Mouse (Mus musculus) intestine, postnatal 0 days (tissue): ENCODE measurements at regions not wholly inside any gene's neighbourhood (a gene's known extent, or its start where the extent isn't known, plus 50 kb on each side); places are given as distances from the start of the nearest gene placed in this dataset.
"Not testable (repeated sequence)": the region's sequence is repeated elsewhere in the genome, so short reads cannot be mapped to it uniquely, and the experiment has no call there.

ENCODE experiments used
- ATAC-seq: fragments of 200-750 bp; cut with Nextera tagmentation; 2 replicates; pipeline ENCODE4 v1.8.0; 2017; ENCODE audit warnings: mild to moderate bottlenecking, moderate TSS enrichment, moderate library complexity
- H3K27ac ChIP-seq: fragments of 300-500 bp; sonication (generic); 2 replicates; pipeline ENCODE4 v1.5.1; 2014; ENCODE audit warnings: mild to moderate bottlenecking, low read depth, low read length, moderate library complexity
- H3K27me3 ChIP-seq: fragments of 300-500 bp; sonication (generic); replicated peaks from 2 replicates; pipeline ENCODE4 v1.6.1; 2014; ENCODE audit warnings: low read length, mixed read lengths; ENCODE audit not compliant: control insufficient read depth, insufficient read depth
- H3K36me3 ChIP-seq: fragments of 300-500 bp; sonication (generic); 2 replicates; pipeline ENCODE4 v1.6.1; 2014; ENCODE audit warnings: mild to moderate bottlenecking, moderate library complexity; ENCODE audit not compliant: control insufficient read depth, insufficient read depth
- H3K4me1 ChIP-seq: fragments of 300-500 bp; sonication (generic); replicated peaks from 2 replicates; pipeline ENCODE4 v1.6.1; 2014; ENCODE audit warnings: antibody characterized with exemption, low read length, mixed read lengths; ENCODE audit not compliant: control insufficient read depth, insufficient read depth
- H3K4me2 ChIP-seq: fragments of 300-500 bp; sonication (generic); replicated peaks from 2 replicates; pipeline ENCODE4 v1.6.1; 2014; ENCODE audit warnings: low read depth, mild to moderate bottlenecking, moderate library complexity
- H3K4me3 ChIP-seq: fragments of 300-500 bp; sonication (generic); 2 replicates; pipeline ENCODE4 v1.5.1; 2014; ENCODE audit warnings: low read depth, low read length
- H3K9ac ChIP-seq: fragments of 300-500 bp; sonication (generic); 2 replicates; pipeline ENCODE4 v1.6.1; 2014; ENCODE audit warnings: mild to moderate bottlenecking, low read depth, low read length
- H3K9me3 ChIP-seq: fragments of 300-500 bp; sonication (generic); 2 replicates; pipeline ENCODE4 v1.6.1; 2016; ENCODE audit warnings: mixed run types; ENCODE audit not compliant: control insufficient read depth
- CTCF ChIP-seq: sonication (generic); IDR thresholded peaks from 2 replicates; pipeline ENCODE4 v1.5.1; 2016; ENCODE audit warnings: low read depth, mild to moderate bottlenecking, control low read depth, antibody characterized with exemption, moderate library complexity
- WGBS: fragments of 180-500 bp; shearing (Covaris S2); extraction: QIAGEN DNeasy Blood & Tissue Kit; methylation state at CpG from one replicate; pipeline ENCODE4 v1.1.7; 2014; 5-methylcytosine and 5-hydroxymethylcytosine counted together

DNA sequence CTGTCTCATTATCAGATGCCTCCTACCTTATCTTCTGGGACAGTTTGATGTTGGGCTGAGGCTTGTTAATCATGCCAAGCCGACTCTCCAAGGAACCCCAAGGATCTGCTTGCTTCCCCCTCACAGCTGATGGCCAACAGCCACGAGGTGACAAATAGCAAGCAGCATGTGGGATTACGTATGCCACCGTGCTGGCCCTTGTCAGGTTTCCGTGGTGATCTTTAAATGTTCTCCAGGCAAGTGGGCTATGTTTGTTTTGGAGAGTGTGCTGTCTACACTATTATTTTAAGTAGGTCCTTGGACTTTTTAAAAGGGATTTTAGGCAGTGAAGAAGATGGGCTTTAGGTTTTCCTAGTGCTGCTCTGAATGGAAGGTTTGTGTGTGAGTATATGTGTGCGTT lies 149.8 kb downstream of the Mterf1b start:
- Histone ChIP-seq H3K9ac (no peak overlapping the region), H3K4me1 (no peaks in the 10 kb centered on the region), H3K36me3 (no peaks in the 10 kb centered on the region), H3K9me3 (no peaks in the 10 kb centered on the region), H3K27me3 (no peaks in the 10 kb centered on the region), H3K4me3 (no peak overlapping the region), H3K4me2 (no peak overlapping the region), H3K27ac (no peak overlapping the region)
- WGBS = 36% methylated on average over 6 of the region's 6 CpGs
- no peak for ATAC-seq
- no peak for TF ChIP-seq CTCF

DNA sequence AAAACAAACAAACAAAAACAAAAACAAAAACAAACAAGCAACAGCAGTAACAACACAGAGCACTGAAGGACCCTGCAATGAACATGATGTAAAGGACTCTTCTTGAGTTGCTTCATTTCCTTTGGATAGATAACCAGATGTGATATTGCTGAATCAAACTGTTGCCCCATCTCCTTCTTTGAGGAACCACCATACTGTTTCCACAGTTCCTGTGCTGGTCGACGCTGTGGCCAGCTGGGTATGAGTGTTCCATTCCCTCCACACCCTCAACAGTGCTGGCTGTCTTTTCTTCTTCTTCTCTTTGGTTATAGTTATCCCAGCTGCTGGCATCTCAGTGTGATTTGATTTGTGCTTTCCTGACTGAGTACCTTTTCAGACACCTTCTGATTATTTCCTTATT lies 152.3 kb downstream of the Mterf1b start:
- Histone ChIP-seq H3K9ac (no peak overlapping the region), H3K36me3 (no peaks in the 10 kb centered on the region), H3K4me3 (no peak overlapping the region), H3K27ac (no peak overlapping the region), H3K4me1 (no peaks in the 10 kb centered on the region), H3K4me2 (no peak overlapping the region), H3K27me3 (no peaks in the 10 kb centered on the region), H3K9me3 (no peaks in the 10 kb centered on the region)
- ATAC-seq = no peak
- no peak for TF ChIP-seq CTCF
- WGBS = 79% methylated on average over 2 of the region's 2 CpGs

DNA sequence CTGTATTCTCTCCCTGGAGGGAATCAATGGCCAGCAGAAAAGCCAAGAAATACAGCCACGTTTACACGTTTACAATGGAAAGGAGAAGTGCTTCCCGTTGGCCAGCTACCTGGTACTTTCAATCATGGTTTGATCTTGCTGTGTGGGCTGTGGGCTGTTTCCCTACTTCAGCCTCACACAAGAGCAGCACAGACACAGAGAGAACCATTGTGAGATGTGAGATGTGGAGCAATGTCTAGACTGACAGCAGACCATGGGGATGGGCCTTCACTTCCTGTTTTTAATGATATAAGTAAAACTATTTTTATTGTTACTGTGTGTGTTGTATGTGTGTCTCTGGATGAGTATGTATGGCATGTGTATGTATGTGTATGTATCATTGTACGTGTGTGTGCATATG lies 156.2 kb downstream of the Mterf1b start:
- Histone ChIP-seq H3K27me3 (no peaks in the 10 kb centered on the region), H3K9ac (no peak overlapping the region), H3K9me3 (no peaks in the 10 kb centered on the region), H3K4me1 (no peaks in the 10 kb centered on the region), H3K4me2 (no peak overlapping the region), H3K36me3 (no peaks in the 10 kb centered on the region), H3K4me3 (no peak overlapping the region), H3K27ac (no peak overlapping the region)
- no peak for TF ChIP-seq CTCF
- 81% methylated on average over 4 of the region's 4 CpGs for WGBS
- ATAC-seq = no peak

DNA sequence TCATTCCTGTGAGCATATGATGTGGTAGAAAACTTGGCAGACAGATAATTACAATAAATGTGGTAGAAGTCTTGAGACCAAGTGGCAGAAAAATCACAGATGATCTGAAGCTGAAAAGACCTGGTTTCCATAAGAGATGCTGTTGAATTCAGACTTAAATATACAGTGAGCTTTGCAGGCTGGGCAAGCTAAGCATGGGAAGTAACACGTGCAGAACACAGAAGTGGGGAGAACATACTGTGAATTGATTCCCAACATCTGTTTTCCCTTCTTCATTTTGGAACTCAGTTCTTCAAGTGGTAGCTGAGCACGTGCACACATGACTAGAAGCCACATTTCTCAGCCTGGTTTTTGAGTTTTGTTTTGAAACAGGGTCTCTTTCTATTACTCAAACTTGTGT lies 157.8 kb downstream of the Mterf1b start:
- no peak overlapping the region for H3K4me2 ChIP-seq

DNA sequence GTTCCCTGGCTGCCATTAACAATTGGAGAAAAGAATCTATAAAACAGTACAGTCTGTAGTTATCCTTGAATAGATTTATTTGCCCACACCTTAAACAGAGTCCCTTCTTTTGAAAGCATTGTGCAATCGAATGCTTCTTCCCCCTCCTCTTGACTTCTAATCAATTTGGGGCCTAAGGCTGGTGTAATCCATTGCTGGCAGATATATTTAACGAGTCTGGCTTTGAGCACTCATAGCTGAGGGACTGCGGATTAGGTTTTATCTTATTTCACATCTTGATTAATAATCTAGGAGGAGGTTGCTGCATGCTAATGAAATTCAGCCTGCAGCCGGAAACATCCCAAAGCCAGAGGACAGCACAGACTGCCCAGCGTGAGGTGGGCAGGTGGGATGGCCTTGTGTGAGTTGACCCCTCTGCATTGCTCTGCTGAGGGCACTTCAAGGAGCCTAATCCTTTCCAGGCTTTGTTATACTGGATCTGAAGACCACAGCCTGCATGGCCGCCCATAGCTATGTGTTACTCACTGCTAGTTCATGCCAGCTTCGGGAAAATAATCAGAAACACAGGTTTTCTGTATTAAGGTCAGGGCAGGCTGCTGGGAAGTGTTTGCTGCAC lies 163.6 kb downstream of the Mterf1b start:
- Histone ChIP-seq H3K9me3 (no peaks in the 10 kb centered on the region), H3K4me1 (no peaks in the 10 kb centered on the region), H3K27ac (no peak overlapping the region), H3K27me3 (no peaks in the 10 kb centered on the region), H3K4me3 (no peak overlapping the region), H3K4me2 (no peak overlapping the region), H3K36me3 (no peaks in the 10 kb centered on the region), H3K9ac (no peak overlapping the region)
- no peak for ATAC-seq
- TF ChIP-seq CTCF = no peak
- 75% methylated on average over 7 of the region's 7 CpGs for WGBS

More for the DNA sequence above, 157.8 kb downstream of the Mterf1b start:
- H3K27me3 ChIP-seq = no peaks in the 10 kb centered on the region
- H3K36me3 ChIP-seq = no peaks in the 10 kb centered on the region
- no peak for TF ChIP-seq CTCF
- H3K4me3 ChIP-seq = no peak overlapping the region
- H3K27ac ChIP-seq = no peak overlapping the region
- no peak overlapping the region for H3K9ac ChIP-seq
- no peaks in the 10 kb centered on the region for H3K4me1 ChIP-seq
- 57% methylated on average over 2 of the region's 2 CpGs for WGBS
- no peaks in the 10 kb centered on the region for H3K9me3 ChIP-seq
- ATAC-seq = no peak

DNA sequence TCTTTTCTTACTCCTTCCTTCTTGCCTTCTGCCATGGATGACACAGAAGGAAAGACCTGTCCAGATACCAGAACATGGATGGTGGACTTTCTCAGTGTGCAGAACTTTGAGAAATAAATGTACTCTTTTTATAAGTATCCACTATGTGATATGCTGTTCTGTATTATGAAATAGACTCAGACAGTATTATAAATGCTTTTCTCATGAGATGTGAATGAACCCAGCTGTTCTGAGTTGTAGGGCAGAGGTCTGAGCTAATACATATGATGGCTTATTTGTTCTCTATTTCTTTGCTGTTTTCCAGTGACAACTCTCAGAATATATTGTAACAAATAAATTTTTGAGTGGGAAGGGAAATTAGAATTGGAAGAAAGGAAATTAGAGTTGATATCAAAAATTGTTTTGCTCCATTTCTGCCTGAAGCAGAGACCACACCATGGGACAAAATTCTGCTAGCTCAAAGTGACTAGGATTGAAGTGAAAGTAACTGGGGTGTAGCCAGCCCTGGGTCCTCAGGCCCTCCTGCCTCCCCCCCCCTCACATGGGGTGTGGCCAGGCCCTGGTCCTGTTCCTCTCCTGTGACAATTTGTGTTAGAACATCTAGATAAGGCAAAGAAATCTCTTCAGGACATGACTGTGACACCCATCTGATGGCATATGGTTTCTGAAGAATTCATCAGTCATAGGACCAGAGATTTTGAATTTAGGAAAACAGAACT lies 164.5 kb downstream of the Mterf1b start:
- H3K36me3 ChIP-seq, H3K4me1 ChIP-seq, H3K27ac ChIP-seq, H3K9me3 ChIP-seq, H3K4me3 ChIP-seq, ATAC-seq, H3K4me2 ChIP-seq, H3K27me3 ChIP-seq, H3K9ac ChIP-seq: not testable (repeated sequence)

DNA sequence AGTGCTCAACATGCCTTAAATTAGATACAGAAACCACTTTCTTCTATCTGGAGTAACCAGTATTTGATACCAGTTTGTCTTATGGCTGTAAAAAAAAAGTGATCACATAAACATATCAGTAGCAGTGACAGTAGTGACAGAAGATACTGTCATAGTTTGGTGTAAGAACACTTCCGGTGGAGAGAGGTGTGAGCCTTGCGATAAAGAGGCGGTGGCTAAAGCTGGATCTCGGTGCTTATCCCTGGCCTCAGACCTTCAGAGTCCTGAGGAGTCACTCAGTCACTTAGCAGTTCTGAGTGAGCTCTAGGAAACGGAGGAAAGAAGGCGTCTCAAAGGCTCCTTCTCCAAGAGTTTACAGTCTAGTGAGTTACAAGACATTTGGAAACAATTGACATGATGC lies 169.4 kb downstream of the Mterf1b start:
- H3K27ac ChIP-seq, ATAC-seq, H3K36me3 ChIP-seq, H3K9me3 ChIP-seq, H3K27me3 ChIP-seq, H3K4me3 ChIP-seq, H3K9ac ChIP-seq, H3K4me2 ChIP-seq, H3K4me1 ChIP-seq: not testable (repeated sequence)
- WGBS = 84% methylated on average over 6 of the region's 6 CpGs

DNA sequence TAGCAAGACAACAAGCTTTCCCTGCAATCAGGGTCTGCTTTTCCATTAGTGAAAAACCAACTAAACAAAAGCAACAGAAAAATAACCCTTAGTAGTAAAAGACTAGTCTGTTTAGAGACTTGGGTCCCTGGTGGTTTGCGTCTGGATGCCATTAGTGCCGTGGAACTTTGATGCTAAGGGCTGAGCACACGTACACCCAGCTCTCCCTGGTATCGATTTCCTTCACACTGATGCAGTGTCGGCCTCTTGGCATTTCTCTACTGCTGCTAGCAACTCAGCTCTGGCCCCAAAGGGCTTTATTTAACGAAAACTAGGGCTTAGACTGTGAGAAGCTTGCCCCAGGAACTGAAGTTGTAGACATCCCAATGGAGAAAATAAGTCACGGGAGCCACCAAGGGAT lies 192.6 kb downstream of the Mterf1b start:
- not testable (repeated sequence) for H3K27ac ChIP-seq, H3K4me1 ChIP-seq, H3K9ac ChIP-seq, H3K36me3 ChIP-seq, H3K4me2 ChIP-seq, ATAC-seq, H3K4me3 ChIP-seq, H3K9me3 ChIP-seq, H3K27me3 ChIP-seq
- 67% methylated on average over 7 of the region's 7 CpGs for WGBS
